Mouse (Mus musculus) forebrain, embryonic 10.5 days (tissue): ENCODE measurements around the gene 2510002D24Rik. TPM values are rescaled to one million over a fixed set of nuclear protein-coding genes. Genes with fewer than 3 reads are reported as not detected.

Experiments used
- DNase-seq: peaks from one replicate; pipeline ENCODE4 v3.0.0-alpha.2; 2017; ENCODE audit warnings: low spot score; ENCODE audit errors: extremely low spot score
- H3K27ac ChIP-seq: fragments of 300-500 bp; sonication (generic); 2 replicates; pipeline ENCODE4 v1.5.1; 2016; ENCODE audit warnings: mild to moderate bottlenecking
- H3K27me3 ChIP-seq: fragments of 300-500 bp; sonication (generic); 2 replicates; pipeline ENCODE4 v1.6.1; 2016; ENCODE audit warnings: mild to moderate bottlenecking; ENCODE audit not compliant: poor library complexity, severe bottlenecking
- H3K36me3 ChIP-seq: fragments of 300-500 bp; sonication (generic); replicated peaks from 2 replicates; pipeline ENCODE4 v1.6.1; 2016; ENCODE audit warnings: mild to moderate bottlenecking, moderate library complexity
- H3K4me1 ChIP-seq: fragments of 300-500 bp; sonication (generic); 2 replicates; pipeline ENCODE4 v1.6.1; 2016
- H3K4me3 ChIP-seq: fragments of 300-500 bp; sonication (generic); 2 replicates; pipeline ENCODE4 v1.5.1; 2016; ENCODE audit warnings: mild to moderate bottlenecking, moderate library complexity
- H3K9me3 ChIP-seq: fragments of 300-500 bp; sonication (generic); 2 replicates; pipeline ENCODE4 v1.6.1; 2016; ENCODE audit warnings: mild to moderate bottlenecking, moderate library complexity
- WGBS: fragments of 180-500 bp; shearing (Covaris S2); methylation state at CpG from one replicate; pipeline ENCODE4 v1.1.7; 2016; 5-methylcytosine and 5-hydroxymethylcytosine counted together
- polyA plus RNA-seq: library from polyadenylated mRNA; unstranded; fragments of >200 nt; fragmentation: Nextera tagmentation; extraction: Ambion mirVana; gene quantifications from 2 replicates; pipeline ENCODE4 v1.2.1, GENCODE M21; 2016

Gene 2510002D24Rik
- 29.7 and 31.3 TPM in 2 replicates for polyA plus RNA-seq

- Histone ChIP-seq H3K4me1 (peaks cover 12% of the 10 kb centered on the region), H3K36me3 (peaks cover 58% of the 10 kb centered on the region), H3K4me3 (peak within 1 kb of the TSS; percentile 88), H3K9me3 (no peaks in the 10 kb centered on the region), H3K27ac (peak within 1 kb of the TSS; percentile 89), H3K27me3 (no peaks in the 10 kb centered on the region)
- 1% methylated on average over 46 of the region's 46 CpGs for WGBS
- DNase-seq = peak; percentile 84
Measured at GRCm38 (mm10) chr16:18836468-18837208, at the start of gene 2510002D24Rik, which contains the start of gene Gm28539. TSS of gene 2510002D24Rik (plus strand) at chr16:18836578. TSS of gene Gm28539 (plus strand) at chr16:18836584.

- no peak overlapping the region for H3K4me3 ChIP-seq
- H3K27ac ChIP-seq = no peak overlapping the region
- peaks cover 96% of the 10 kb centered on the region for H3K36me3 ChIP-seq
- no peaks in the 10 kb centered on the region for H3K27me3 ChIP-seq
- 94% methylated on average over 10 of the region's 10 CpGs for WGBS
- H3K4me1 ChIP-seq = no peaks in the 10 kb centered on the region
- H3K9me3 ChIP-seq = no peaks in the 10 kb centered on the region
- no peak for DNase-seq
Measured at GRCm38 (mm10) chr16:18786652-18787051, 49.7 kb upstream of the 2510002D24Rik start.

DNA sequence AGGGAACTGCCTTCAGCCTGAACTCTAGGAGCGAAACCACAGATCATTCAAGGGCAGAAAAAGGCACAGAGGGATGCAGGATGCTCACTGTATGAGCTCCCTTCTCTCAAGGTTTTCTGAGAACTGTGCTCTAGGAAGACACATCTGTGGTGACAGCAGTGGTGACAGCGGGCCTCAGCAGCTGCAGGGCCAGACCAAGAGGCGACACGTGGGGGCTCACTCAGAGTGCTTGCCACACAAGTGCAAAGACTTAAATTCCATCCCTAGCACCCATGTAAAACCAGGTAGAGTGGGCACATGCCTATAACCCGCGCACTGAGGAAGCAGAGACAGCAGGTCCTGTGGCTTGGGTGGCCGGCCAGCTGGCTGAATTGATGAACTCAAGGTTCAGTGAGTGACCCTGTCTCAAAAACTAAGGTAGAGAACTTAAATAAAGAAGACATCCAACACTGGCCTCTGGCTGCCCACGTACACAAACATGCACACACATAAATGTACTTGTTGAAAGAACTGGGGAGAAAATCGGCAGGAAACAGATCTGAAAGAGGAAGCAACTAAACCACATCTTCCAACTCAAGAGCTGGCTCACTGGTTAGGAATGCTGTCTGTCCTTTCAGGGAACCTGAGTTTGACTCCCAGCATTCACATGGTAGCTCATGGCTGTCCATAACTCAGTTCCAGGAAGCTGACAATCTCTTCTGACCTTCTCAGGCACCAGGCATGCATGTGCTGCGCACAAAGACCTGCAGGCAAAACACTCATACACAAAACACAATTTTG, 47.6 kb upstream of the 2510002D24Rik start:
- peaks cover 97% of the 10 kb centered on the region for H3K36me3 ChIP-seq
- WGBS = 90% methylated on average over 10 of the region's 10 CpGs
- no peak for DNase-seq
- no peaks in the 10 kb centered on the region for H3K9me3 ChIP-seq
- no peak overlapping the region for H3K27ac ChIP-seq
- H3K4me1 ChIP-seq = no peaks in the 10 kb centered on the region
- no peaks in the 10 kb centered on the region for H3K27me3 ChIP-seq
- H3K4me3 ChIP-seq = no peak overlapping the region

GRCm38 (mm10) chr16:18795223-18795899, 41.0 kb upstream of the 2510002D24Rik start:
- WGBS = 96% methylated on average over 11 of the region's 11 CpGs
- Histone ChIP-seq H3K36me3 (peaks cover 99% of the 10 kb centered on the region), H3K27me3 (no peaks in the 10 kb centered on the region), H3K4me1 (no peaks in the 10 kb centered on the region), H3K4me3 (no peak overlapping the region), H3K27ac (no peak overlapping the region), H3K9me3 (no peaks in the 10 kb centered on the region)
- DNase-seq = no peak

GRCm38 (mm10) chr16:18796645-18797044, 39.7 kb upstream of the 2510002D24Rik start:
- H3K36me3 ChIP-seq = peaks cover 99% of the 10 kb centered on the region
- no peak for DNase-seq
- WGBS = 94% methylated on average over 7 of the region's 7 CpGs
- H3K9me3 ChIP-seq = no peaks in the 10 kb centered on the region
- H3K27me3 ChIP-seq = no peaks in the 10 kb centered on the region
- no peak overlapping the region for H3K4me3 ChIP-seq
- H3K27ac ChIP-seq = no peak overlapping the region
- H3K4me1 ChIP-seq = no peaks in the 10 kb centered on the region

DNA sequence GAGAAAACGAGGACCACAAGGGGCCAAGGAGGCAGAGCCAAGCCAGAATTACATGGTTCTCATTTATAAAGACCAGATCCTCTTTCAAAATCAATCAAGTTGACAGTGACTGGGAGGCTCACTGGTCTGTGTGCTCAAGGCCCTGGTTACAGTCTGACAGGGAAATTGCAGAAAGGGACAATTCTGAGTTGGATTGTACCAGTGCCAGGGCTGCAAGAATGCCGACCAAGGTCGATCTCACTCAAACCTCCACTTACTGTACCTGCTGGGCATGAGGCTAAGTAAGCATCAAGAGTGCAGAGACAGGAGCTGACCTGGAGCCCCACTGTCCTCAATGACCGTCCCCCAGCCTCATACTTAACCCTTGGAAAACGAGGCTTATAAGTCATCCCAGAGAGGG, 38.2 kb upstream of the 2510002D24Rik start:
- H3K36me3 ChIP-seq = peaks cover 94% of the 10 kb centered on the region
- no peak overlapping the region for H3K27ac ChIP-seq
- no peaks in the 10 kb centered on the region for H3K9me3 ChIP-seq
- H3K4me3 ChIP-seq = no peak overlapping the region
- no peak for DNase-seq
- WGBS = 90% methylated on average over 5 of the region's 5 CpGs
- no peaks in the 10 kb centered on the region for H3K27me3 ChIP-seq
- H3K4me1 ChIP-seq = no peaks in the 10 kb centered on the region

DNA sequence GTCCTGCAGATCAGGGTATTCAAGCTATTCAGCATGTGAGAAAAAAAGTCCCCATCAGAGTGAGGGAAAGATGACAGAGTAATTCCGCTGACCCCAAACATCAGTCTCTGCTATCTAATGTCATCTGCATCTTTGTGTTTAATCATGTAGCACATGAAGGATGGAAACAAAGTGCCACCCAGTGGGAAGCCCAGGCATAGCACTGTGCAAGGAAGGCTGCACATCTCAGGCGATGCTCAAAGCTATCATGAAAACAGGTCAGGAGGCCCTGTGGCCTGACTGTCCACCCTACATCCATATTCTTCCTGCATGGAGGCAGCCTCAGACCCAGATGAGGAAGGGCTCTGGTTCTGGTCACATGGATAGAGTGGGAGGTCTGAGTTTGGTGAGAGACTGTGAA, 37.5 kb upstream of the 2510002D24Rik start:
- no peaks in the 10 kb centered on the region for H3K9me3 ChIP-seq
- H3K27ac ChIP-seq = no peak overlapping the region
- WGBS = 80% methylated on average over 2 of the region's 2 CpGs
- no peak overlapping the region for H3K4me3 ChIP-seq
- H3K36me3 ChIP-seq = peaks cover 91% of the 10 kb centered on the region
- DNase-seq = no peak
- H3K4me1 ChIP-seq = no peaks in the 10 kb centered on the region
- H3K27me3 ChIP-seq = no peaks in the 10 kb centered on the region

GRCm38 (mm10) chr16:18805746-18806145, 30.6 kb upstream of the 2510002D24Rik start:
- H3K4me3 ChIP-seq = no peak overlapping the region
- DNase-seq = no peak
- WGBS = 94% methylated on average over 2 of the region's 2 CpGs
- H3K27ac ChIP-seq = no peak overlapping the region
- H3K27me3 ChIP-seq = no peaks in the 10 kb centered on the region
- H3K36me3 ChIP-seq = peaks cover 85% of the 10 kb centered on the region
- H3K9me3 ChIP-seq = no peaks in the 10 kb centered on the region; the same call in 1 of the 2 replicates
- peaks cover 13% of the 10 kb centered on the region for H3K4me1 ChIP-seq

DNA sequence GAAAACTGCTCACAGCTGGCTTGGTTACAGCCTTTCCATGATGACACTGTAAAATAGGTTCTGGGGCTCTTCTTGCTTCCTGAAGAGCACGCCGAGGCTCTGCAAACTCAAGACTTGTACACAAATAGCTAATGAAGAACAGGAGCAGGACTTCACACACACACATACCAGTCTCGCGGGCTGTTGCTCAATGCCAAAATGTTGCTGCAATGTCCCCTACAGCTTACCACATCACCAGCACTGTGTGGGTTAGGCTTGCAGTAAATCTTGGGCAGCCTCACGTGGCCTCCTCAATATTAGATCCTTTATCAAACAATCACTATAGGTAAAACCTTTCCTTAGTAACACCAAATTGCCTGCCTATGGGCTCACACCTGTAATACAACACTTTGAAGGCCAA, 27.4 kb upstream of the 2510002D24Rik start:
- Histone ChIP-seq H3K9me3 (no peaks in the 10 kb centered on the region; the same call in 1 of the 2 replicates), H3K4me1 (peaks cover 28% of the 10 kb centered on the region), H3K36me3 (peaks cover 62% of the 10 kb centered on the region), H3K4me3 (no peak overlapping the region), H3K27ac (no peak overlapping the region), H3K27me3 (no peaks in the 10 kb centered on the region)
- WGBS = 95% methylated on average over 5 of the region's 5 CpGs
- DNase-seq = no peak

DNA sequence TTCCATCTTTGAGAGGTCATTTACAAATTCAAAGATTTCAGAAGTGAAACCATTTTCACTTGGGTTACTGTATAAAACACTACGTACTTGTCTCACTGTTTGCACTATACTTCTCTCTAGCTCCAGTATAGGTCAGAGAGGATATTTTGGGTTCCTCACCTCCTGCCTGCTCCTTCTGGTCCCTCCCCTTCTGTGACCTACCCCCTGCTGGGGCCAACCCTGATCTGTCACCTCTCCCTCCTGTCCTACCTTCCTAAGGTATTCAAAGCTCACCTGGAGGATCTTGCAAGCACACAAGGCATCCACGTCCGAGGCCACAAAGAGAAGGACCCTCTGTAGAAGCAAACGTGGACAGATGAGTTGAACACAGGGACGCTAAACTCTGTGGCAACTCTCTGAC, 25.3 kb upstream of the 2510002D24Rik start:
- 7% methylated on average over 5 of the region's 5 CpGs for WGBS
- H3K9me3 ChIP-seq = no peaks in the 10 kb centered on the region
- peak overlapping the region; percentile 90 for H3K27ac ChIP-seq
- DNase-seq = no peak
- peaks cover 59% of the 10 kb centered on the region for H3K36me3 ChIP-seq
- no peaks in the 10 kb centered on the region for H3K27me3 ChIP-seq
- peaks cover 28% of the 10 kb centered on the region for H3K4me1 ChIP-seq
- H3K4me3 ChIP-seq = peak overlapping the region; percentile 86

GRCm38 (mm10) chr16:18811468-18812384, 24.7 kb upstream of the 2510002D24Rik start, which contains the start of the genes Ufd1 and Cdc45:
TSS of gene Ufd1 (plus strand) at chr16:18811779.
TSS of gene Cdc45 (minus strand) at chr16:18811987.
- peak within 1 kb of the TSS; percentile 90 for H3K27ac ChIP-seq
- peaks cover 28% of the 10 kb centered on the region for H3K4me1 ChIP-seq
- peaks cover 59% of the 10 kb centered on the region for H3K36me3 ChIP-seq
- WGBS = under 1% methylated on average over 42 of the region's 42 CpGs
- peak; percentile 89 for DNase-seq
- no peaks in the 10 kb centered on the region for H3K9me3 ChIP-seq
- peak within 1 kb of the TSS; percentile 86 for H3K4me3 ChIP-seq
- no peaks in the 10 kb centered on the region for H3K27me3 ChIP-seq
